Mouse (Mus musculus): ENCODE measurements around the gene Etv6. TPM values are rescaled to one million over a fixed set of nuclear protein-coding genes. Genes with fewer than 3 reads are reported as not detected.

The Etv6 gene
- total and polyA plus RNA-seq, 2 experiments from 2014 or later = 4.0 to 9.1 TPM

GRCm38 (mm10) chr6:134157533-134158115 lies 122.1 kb downstream of the Etv6 start:
- peak; percentile 71 for DNase-seq (ENCODE audit: low spot score)
- H3K36me3 ChIP-seq (ENCODE audit: insufficient read depth, low read length) = no peaks in the 10 kb centered on the region
- H3K27me3 ChIP-seq (ENCODE audit: insufficient read depth, low read length) = no peaks in the 10 kb centered on the region
- peak; percentile 93 for ATAC-seq
- no peak for TF ChIP-seq CTCF (IDR thresholded peaks at IDR 0.05; ENCODE audit: low read depth)
- 22% methylated on average over 6 of the region's 6 CpGs for WGBS
- H3K27ac ChIP-seq = no peak overlapping the region
- no peaks in the 10 kb centered on the region for H3K9me3 ChIP-seq (ENCODE audit: low read length)
- H3K4me3 ChIP-seq (ENCODE audit: low read length) = no peak overlapping the region
- peak overlapping the region; percentile 6; the same call in 1 of the 2 replicates for H3K4me2 ChIP-seq (ENCODE audit: low read depth, low read length)
- H3K9ac ChIP-seq (replicated peaks; ENCODE audit: low read length) = no peak overlapping the region
- 0 out of 2 replicates have a peak, but pooled peaks cover 10% of the 10 kb centered on the region for H3K4me1 ChIP-seq (ENCODE audit: insufficient read depth, low read length)

DNA sequence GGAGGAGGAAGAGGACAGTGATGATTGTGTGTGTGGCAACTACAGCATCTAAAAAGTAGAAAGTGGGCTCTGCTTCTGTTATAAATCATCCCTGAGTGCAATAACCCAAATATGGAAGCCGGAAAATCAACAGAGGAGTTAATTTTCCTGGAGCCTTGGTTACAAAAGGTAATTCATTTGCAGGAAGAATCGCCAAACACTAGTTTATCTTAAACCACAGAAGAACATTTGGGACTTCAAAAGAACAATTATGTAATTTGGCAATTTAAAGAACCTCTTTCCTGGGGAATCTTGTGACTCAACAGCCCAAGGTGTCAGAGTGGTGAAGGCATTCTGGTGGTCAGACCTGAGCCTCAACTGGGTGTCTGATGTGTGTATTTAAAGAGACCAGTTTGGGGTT lies 122.7 kb downstream of the Etv6 start:
- WGBS = 75% methylated on average over 2 of the region's 2 CpGs
- Histone ChIP-seq H3K27ac (no peak overlapping the region), H3K36me3 (ENCODE audit: insufficient read depth, low read length) (no peaks in the 10 kb centered on the region), H3K9me3 (ENCODE audit: low read length) (no peaks in the 10 kb centered on the region), H3K9ac (replicated peaks; ENCODE audit: low read length) (no peak overlapping the region), H3K4me1 (ENCODE audit: insufficient read depth, low read length) (0 out of 2 replicates have a peak, but pooled peaks cover 10% of the 10 kb centered on the region), H3K27me3 (ENCODE audit: insufficient read depth, low read length) (no peaks in the 10 kb centered on the region), H3K4me3 (ENCODE audit: low read length) (no peak overlapping the region), H3K4me2 (ENCODE audit: low read depth, low read length) (no peak overlapping the region)
- DNase-seq (ENCODE audit: low spot score) (no peak), ATAC-seq (no peak)
- no peak for TF ChIP-seq CTCF (IDR thresholded peaks at IDR 0.05; ENCODE audit: low read depth)

- Histone ChIP-seq H3K36me3 (ENCODE audit: insufficient read depth, low read length) (no peaks in the 10 kb centered on the region), H3K4me3 (ENCODE audit: low read length) (no peak overlapping the region), H3K27me3 (ENCODE audit: insufficient read depth, low read length) (no peaks in the 10 kb centered on the region), H3K9me3 (ENCODE audit: low read length) (no peaks in the 10 kb centered on the region), H3K9ac (replicated peaks; ENCODE audit: low read length) (no peak overlapping the region), H3K4me1 (ENCODE audit: insufficient read depth, low read length) (0 out of 2 replicates have a peak, but pooled peaks cover 10% of the 10 kb centered on the region), H3K27ac (no peak overlapping the region), H3K4me2 (ENCODE audit: low read depth, low read length) (no peak overlapping the region)
- 90% methylated on average over 4 of the region's 4 CpGs for WGBS
- no peak for DNase-seq (ENCODE audit: low spot score)
- ATAC-seq = no peak
- no peak for TF ChIP-seq CTCF (IDR thresholded peaks at IDR 0.05; ENCODE audit: low read depth)
Measured at GRCm38 (mm10) chr6:134159672-134160071, 124.2 kb downstream of the Etv6 start.

DNA sequence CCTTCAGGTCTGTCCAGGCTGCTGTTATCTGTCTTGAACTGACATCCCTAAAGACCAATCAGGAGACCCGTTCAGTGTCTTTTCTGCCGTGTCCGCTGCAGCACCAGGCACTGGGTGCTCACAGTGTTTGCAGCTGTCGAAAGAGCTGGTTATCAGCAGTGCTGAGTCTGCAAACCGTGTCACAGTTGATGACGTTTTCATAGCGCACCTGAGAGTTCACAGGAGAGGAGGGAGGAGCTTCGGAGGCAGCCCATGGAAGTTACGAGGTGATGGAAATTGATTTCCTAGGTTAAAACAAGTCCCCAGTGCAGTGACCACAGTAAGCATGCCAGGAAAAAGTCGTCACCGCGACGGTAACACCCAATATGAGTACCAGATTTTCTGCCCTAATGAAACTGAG lies 125.5 kb downstream of the Etv6 start:
- no peak overlapping the region for H3K9ac ChIP-seq (replicated peaks; ENCODE audit: low read length)
- no peaks in the 10 kb centered on the region for H3K9me3 ChIP-seq (ENCODE audit: low read length)
- TF ChIP-seq CTCF (IDR thresholded peaks at IDR 0.05; ENCODE audit: low read depth) = no peak
- WGBS = 77% methylated on average over 13 of the region's 13 CpGs
- H3K4me2 ChIP-seq (ENCODE audit: low read depth, low read length) = no peak overlapping the region
- 0 out of 2 replicates have a peak, but pooled peaks cover 10% of the 10 kb centered on the region for H3K4me1 ChIP-seq (ENCODE audit: insufficient read depth, low read length)
- H3K4me3 ChIP-seq (ENCODE audit: low read length) = no peak overlapping the region
- H3K27ac ChIP-seq = no peak overlapping the region
- ATAC-seq (no peak), DNase-seq (ENCODE audit: low spot score) (no peak)
- H3K36me3 ChIP-seq (ENCODE audit: insufficient read depth, low read length) = no peaks in the 10 kb centered on the region
- H3K27me3 ChIP-seq (ENCODE audit: insufficient read depth, low read length) = no peaks in the 10 kb centered on the region

GRCm38 (mm10) chr6:134163346-134163745 lies 127.8 kb downstream of the Etv6 start:
- TF ChIP-seq CTCF (IDR thresholded peaks at IDR 0.05; ENCODE audit: low read depth) = no peak
- DNase-seq (ENCODE audit: low spot score) = no peak
- WGBS = 93% methylated on average over 1 of the region's 1 CpGs
- no peak for ATAC-seq
- no peak overlapping the region for H3K4me2 ChIP-seq (ENCODE audit: low read depth, low read length)
- H3K9ac ChIP-seq (replicated peaks; ENCODE audit: low read length) = no peak overlapping the region
- no peaks in the 10 kb centered on the region for H3K9me3 ChIP-seq (ENCODE audit: low read length)
- H3K27ac ChIP-seq = no peak overlapping the region
- no peaks in the 10 kb centered on the region for H3K27me3 ChIP-seq (ENCODE audit: insufficient read depth, low read length)
- no peaks in the 10 kb centered on the region for H3K36me3 ChIP-seq (ENCODE audit: insufficient read depth, low read length)
- H3K4me1 ChIP-seq (ENCODE audit: insufficient read depth, low read length) = no peaks in the 10 kb centered on the region
- H3K4me3 ChIP-seq (ENCODE audit: low read length) = no peak overlapping the region

GRCm38 (mm10) chr6:134164356-134164755 lies 128.9 kb downstream of the Etv6 start:
- no peaks in the 10 kb centered on the region for H3K36me3 ChIP-seq (ENCODE audit: insufficient read depth, low read length)
- no peaks in the 10 kb centered on the region for H3K9me3 ChIP-seq (ENCODE audit: low read length)
- 77% methylated on average over 8 of the region's 8 CpGs for WGBS
- no peak for TF ChIP-seq CTCF (IDR thresholded peaks at IDR 0.05; ENCODE audit: low read depth)
- H3K4me1 ChIP-seq (ENCODE audit: insufficient read depth, low read length) = no peaks in the 10 kb centered on the region
- H3K9ac ChIP-seq (replicated peaks; ENCODE audit: low read length) = no peak overlapping the region
- H3K4me2 ChIP-seq (ENCODE audit: low read depth, low read length) = no peak overlapping the region
- no peaks in the 10 kb centered on the region for H3K27me3 ChIP-seq (ENCODE audit: insufficient read depth, low read length)
- no peak overlapping the region for H3K4me3 ChIP-seq (ENCODE audit: low read length)
- DNase-seq (ENCODE audit: low spot score) (no peak), ATAC-seq (no peak)
- H3K27ac ChIP-seq = no peak overlapping the region

DNA sequence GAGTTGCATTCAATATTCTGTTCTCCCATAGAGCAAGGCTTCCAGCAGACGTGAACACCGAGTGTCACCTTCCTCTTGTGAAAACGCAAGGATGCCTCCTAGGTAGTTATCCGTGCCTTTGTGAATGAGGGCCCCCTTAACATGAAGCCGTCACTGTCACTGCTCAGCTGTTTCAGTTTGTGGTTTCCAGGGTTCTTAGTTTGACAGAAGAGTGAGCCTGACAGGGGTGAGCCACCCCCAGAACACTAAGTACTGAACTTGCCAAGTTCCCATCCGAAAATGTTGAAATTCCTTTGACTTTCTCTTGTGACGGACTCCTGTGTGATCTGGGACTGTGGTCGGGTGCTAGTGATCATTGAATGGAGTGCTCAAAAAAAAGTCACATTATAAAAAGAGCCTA lies 129.5 kb downstream of the Etv6 start:
- H3K27me3 ChIP-seq (ENCODE audit: insufficient read depth, low read length) = no peaks in the 10 kb centered on the region
- no peaks in the 10 kb centered on the region for H3K4me1 ChIP-seq (ENCODE audit: insufficient read depth, low read length)
- H3K4me2 ChIP-seq (ENCODE audit: low read depth, low read length) = no peak overlapping the region
- no peaks in the 10 kb centered on the region for H3K36me3 ChIP-seq (ENCODE audit: insufficient read depth, low read length)
- 57% methylated on average over 8 of the region's 8 CpGs for WGBS
- no peak for TF ChIP-seq CTCF (IDR thresholded peaks at IDR 0.05; ENCODE audit: low read depth)
- no peak overlapping the region for H3K4me3 ChIP-seq (ENCODE audit: low read length)
- DNase-seq (ENCODE audit: low spot score) = no peak
- no peak overlapping the region for H3K27ac ChIP-seq
- H3K9me3 ChIP-seq (ENCODE audit: low read length) = no peaks in the 10 kb centered on the region
- no peak for ATAC-seq
- no peak overlapping the region for H3K9ac ChIP-seq (replicated peaks; ENCODE audit: low read length)
